Mouse (Mus musculus) forebrain, embryonic 15.5 days (tissue): ENCODE data around the gene Rap1b. TPM values are rescaled to one million over a fixed set of nuclear protein-coding genes. Genes with fewer than 3 reads are reported as not detected.
"Not testable (repeated sequence)": the region's sequence is repeated elsewhere in the genome, so short reads cannot be mapped to it uniquely, and the experiment has no call there.

Experiments
- ATAC-seq: fragments of 200-750 bp; cut with Nextera tagmentation; replicated peaks from 2 replicates; pipeline ENCODE4 v1.8.0; 2017; ENCODE audit warnings: mild to moderate bottlenecking, moderate TSS enrichment, moderate library complexity
- H3K27ac ChIP-seq: fragments of 300-500 bp; sonication (generic); replicated peaks from 2 replicates; pipeline ENCODE4 v1.5.1; 2015; ENCODE audit warnings: mild to moderate bottlenecking, inconsistent platforms
- H3K27me3 ChIP-seq: fragments of 300-500 bp; sonication (generic); 2 replicates; pipeline ENCODE4 v1.6.1; 2015; ENCODE audit warnings: inconsistent platforms
- H3K36me3 ChIP-seq: fragments of 300-500 bp; sonication (generic); 2 replicates; pipeline ENCODE4 v1.6.1; 2015; ENCODE audit warnings: mild to moderate bottlenecking, inconsistent platforms
- H3K4me1 ChIP-seq: fragments of 300-500 bp; sonication (generic); 2 replicates; pipeline ENCODE4 v1.6.1; 2015; ENCODE audit warnings: inconsistent platforms
- H3K4me2 ChIP-seq: fragments of 300-500 bp; sonication (generic); replicated peaks from 2 replicates; pipeline ENCODE4 v1.6.1; 2015; ENCODE audit warnings: mild to moderate bottlenecking, inconsistent platforms
- H3K4me3 ChIP-seq: fragments of 300-500 bp; sonication (generic); 2 replicates; pipeline ENCODE4 v1.5.1; 2015; ENCODE audit warnings: mild to moderate bottlenecking, inconsistent platforms
- H3K9ac ChIP-seq: fragments of 300-500 bp; sonication (generic); replicated peaks from 2 replicates; pipeline ENCODE4 v1.6.1; 2015; ENCODE audit warnings: mild to moderate bottlenecking, inconsistent platforms
- H3K9me3 ChIP-seq: fragments of 300-500 bp; sonication (generic); 2 replicates; pipeline ENCODE4 v1.6.1; 2016; ENCODE audit warnings: inconsistent platforms
- WGBS: fragments of 180-500 bp; shearing (Covaris S2); methylation state at CpG from one replicate; pipeline ENCODE4 v1.1.7; 2015; ENCODE audit warnings: mixed read lengths; 5-methylcytosine and 5-hydroxymethylcytosine counted together
- polyA plus RNA-seq: library from polyadenylated mRNA; unstranded; fragments of >200 nt; fragmentation: Nextera tagmentation; extraction: Ambion mirVana; gene quantifications from 2 replicates; pipeline ENCODE4 v1.2.1, GENCODE M21; 2015

The Rap1b gene
- polyA plus RNA-seq = 132 and 138 TPM in 2 replicates

DNA sequence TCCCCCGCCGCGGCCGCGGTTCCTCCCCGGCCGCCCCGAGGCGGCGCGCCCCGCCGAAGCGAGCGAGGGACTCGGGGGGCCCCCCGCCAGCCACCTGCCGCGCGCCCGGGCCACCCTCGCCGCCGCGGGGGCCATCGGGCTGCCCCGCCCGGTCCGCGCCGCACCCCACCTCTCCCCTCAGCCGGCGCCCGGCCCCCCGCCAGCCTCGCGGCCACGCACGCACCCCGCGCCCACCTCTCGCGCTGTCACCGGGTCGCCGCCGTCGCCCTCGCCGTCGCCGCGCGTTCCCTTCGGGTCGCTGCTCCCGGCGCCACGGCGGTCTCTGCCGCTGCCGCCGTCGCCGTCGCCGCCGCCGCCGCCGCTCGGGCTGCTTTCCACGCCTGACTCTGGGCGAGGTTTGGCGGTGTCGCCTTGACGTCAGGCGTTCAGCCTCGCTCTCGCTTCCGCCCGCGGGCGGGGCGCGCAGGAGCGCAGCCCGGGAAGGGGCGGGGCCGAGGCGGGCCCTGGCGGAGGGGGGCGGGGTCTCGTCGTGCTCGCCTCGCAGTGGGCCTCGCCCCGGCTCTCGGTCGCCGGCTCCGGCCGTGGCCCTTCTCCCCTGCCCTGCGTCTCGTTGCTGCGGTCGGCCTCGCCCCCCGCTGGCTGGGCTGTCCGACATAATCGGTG lies at the start of gene Rap1b:
Rap1b (minus strand) TSS at position 439 of the 663 bp plus-strand sequence.
- Histone ChIP-seq H3K27ac (peak within 1 kb of the TSS; percentile 98), H3K9me3 (no peaks in the 10 kb centered on the region), H3K4me1 (peaks cover 24% of the 10 kb centered on the region), H3K4me2 (peak within 1 kb of the TSS; percentile 65), H3K27me3 (no peaks in the 10 kb centered on the region), H3K36me3 (no peaks in the 10 kb centered on the region), H3K4me3 (peak within 1 kb of the TSS; percentile 85), H3K9ac (peak within 1 kb of the TSS; percentile 88)
- peak; percentile 95 for ATAC-seq
- WGBS = 1% methylated on average over 88 of the region's 112 CpGs

DNA sequence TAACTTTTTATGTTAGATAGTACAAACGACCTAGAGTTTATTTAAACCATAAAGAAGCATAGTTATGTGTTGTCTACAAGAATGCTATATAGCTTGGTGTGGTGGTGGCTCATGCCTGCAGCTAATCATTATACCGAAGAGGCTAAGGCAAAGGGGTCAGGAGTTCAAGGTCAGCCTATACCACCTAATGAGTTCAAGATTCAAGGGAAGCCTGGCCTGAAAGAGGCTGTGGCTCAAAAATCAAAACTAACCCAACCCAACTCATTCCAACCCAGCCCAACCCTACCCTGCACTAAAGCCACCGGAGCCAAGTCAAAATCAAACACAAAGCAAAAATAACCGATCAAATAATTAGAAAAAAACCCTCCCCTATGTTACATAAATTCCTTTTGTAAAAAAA lies 49.4 kb upstream of the Rap1b start:
- Histone ChIP-seq H3K4me2 (no peak overlapping the region), H3K36me3 (no peaks in the 10 kb centered on the region), H3K27me3 (no peaks in the 10 kb centered on the region), H3K4me3 (no peak overlapping the region), H3K9me3 (no peaks in the 10 kb centered on the region), H3K9ac (no peak overlapping the region), H3K27ac (no peak overlapping the region), H3K4me1 (no peaks in the 10 kb centered on the region)
- WGBS = 88% methylated on average over 4 of the region's 4 CpGs
- no peak for ATAC-seq

DNA sequence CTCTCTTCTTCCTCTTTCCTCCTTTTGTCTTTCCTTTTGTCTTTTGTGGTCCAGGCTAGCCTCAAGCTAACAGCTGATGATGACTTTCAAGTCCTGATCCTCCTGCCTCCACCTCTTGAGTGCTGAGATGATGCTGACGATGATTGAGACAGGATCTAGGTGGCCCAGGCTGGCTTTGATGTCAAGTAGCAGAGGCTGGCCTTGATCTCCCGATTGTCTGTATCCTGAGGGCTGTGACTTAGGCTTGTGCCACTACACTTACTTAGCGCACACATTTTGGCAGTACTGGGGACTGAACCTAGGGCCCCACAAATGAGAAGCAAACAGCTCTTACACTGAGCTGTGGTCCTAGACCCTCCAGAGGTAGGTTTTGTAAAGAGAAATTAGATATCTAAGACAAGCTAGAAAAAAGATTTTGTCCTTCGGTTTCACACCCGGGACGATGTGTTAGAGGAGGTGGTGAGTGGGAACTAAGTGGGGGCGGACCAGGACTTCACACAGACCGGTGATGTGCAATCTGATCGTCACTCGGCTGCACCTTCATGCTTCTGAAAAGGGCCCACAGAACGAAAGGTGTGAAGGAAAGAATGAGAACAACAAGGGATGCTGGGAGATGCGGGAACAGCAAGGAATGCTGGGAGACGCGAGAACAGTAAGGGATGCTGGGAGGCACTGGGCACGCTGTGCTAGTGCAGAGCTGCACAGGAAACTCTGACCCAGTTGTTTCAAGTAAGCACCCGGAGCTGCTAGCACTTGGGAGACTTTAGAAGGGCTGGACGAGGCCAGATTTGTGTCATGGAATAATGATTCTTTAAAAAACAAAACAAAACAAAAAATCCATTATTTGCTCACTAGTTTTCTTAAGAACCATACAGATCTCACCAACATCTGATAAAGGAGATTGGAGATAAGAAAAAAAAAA lies 48.5 kb upstream of the Rap1b start:
- Histone ChIP-seq H3K27ac (no peak overlapping the region), H3K4me2 (no peak overlapping the region), H3K36me3 (no peaks in the 10 kb centered on the region), H3K27me3 (no peaks in the 10 kb centered on the region), H3K9me3 (no peaks in the 10 kb centered on the region), H3K4me1 (no peaks in the 10 kb centered on the region), H3K9ac (no peak overlapping the region), H3K4me3 (no peak overlapping the region)
- 93% methylated on average over 17 of the region's 17 CpGs for WGBS
- ATAC-seq = no peak

DNA sequence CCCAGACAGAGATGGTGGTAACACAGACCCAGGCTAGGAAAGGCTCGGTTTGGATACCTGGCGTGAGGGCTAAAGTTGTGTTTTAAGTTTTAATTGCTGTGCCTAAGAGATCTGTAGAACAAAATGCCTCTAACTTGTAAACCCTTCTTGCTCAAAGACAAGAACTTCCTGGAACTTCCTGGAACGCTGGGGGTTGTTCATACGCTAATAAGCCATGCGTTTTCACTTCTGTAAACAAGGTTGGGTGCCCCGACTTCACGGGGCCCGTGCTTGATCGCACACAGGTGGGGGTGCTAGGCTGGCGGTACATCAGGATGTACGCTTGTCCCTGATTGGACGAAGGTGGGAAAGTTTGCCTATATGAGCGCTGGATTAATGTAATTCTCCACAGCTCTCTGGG lies 47.3 kb upstream of the Rap1b start:
- not testable (repeated sequence) for ATAC-seq, H3K27me3 ChIP-seq, H3K4me2 ChIP-seq, H3K4me1 ChIP-seq, H3K4me3 ChIP-seq, H3K36me3 ChIP-seq, H3K9me3 ChIP-seq, H3K27ac ChIP-seq, H3K9ac ChIP-seq
- 63% methylated on average over 13 of the region's 13 CpGs for WGBS

DNA sequence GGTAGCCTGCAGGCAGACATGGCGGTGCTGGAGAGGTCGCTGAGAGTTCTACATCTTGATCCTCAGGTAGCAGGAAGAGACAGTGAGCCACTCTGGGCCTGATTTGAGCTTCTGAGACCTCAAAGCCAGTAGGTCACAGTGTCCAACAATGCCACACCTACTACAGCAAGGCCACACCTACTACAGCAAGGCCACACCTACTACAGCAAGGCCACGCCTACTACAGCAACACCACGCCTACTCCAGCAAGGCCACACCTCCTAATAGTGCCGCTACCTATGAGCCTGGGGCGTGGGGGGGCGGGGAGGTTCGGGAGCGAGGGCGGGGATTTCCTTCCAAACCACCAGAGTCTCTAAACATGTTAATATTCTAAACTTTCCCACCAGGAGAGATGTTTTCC lies 45.5 kb upstream of the Rap1b start:
- ATAC-seq = no peak

DNA sequence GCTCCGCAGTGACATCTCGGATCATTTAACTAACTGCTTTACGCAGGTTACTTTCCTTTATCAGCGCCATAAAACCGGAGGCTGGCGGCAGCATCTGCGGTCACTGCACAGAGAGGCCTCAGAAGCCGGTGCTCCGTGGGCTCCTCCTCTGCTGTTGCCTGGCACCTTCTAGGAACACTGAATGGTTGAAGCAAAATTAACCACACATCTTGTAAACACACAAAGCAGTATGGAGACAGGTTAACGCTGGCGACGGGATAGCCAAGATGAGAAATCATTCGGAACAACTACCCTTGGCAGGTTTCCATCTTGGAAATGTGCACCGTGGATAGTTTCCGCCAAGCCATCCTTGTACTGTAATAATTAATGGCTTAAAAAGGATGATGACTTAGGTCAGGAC lies 43.0 kb upstream of the Rap1b start:
- Histone ChIP-seq H3K4me3 (no peak overlapping the region), H3K36me3 (no peaks in the 10 kb centered on the region), H3K4me1 (no peaks in the 10 kb centered on the region), H3K9me3 (no peaks in the 10 kb centered on the region), H3K9ac (no peak overlapping the region), H3K27me3 (no peaks in the 10 kb centered on the region), H3K27ac (no peak overlapping the region), H3K4me2 (no peak overlapping the region)
- no peak for ATAC-seq
- 75% methylated on average over 15 of the region's 15 CpGs for WGBS

More for the DNA sequence above, 45.5 kb upstream of the Rap1b start:
- Histone ChIP-seq H3K4me2 (no peak overlapping the region), H3K27ac (no peak overlapping the region), H3K4me3 (no peak overlapping the region), H3K4me1 (no peaks in the 10 kb centered on the region), H3K36me3 (no peaks in the 10 kb centered on the region), H3K27me3 (no peaks in the 10 kb centered on the region), H3K9me3 (no peaks in the 10 kb centered on the region), H3K9ac (no peak overlapping the region)
- WGBS = 93% methylated on average over 10 of the region's 10 CpGs

DNA sequence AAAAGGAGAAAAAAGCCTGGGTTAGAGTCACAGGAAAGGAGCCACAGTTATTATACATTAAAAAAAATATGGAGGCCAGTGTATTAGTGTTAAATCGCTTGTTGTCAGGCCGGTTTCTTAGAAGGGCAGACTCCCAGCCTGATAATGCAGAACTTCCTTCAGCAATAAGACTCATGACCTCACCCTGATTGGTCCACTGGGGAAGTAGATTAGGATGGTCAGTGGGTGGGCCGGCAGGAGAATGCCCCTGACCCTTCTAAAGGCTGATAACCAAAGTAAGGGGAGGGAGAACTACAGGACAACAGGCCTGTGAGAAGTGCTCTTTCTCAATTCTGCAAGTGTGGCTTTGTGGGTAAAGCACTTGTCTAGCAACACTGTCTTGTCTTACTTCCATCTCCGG lies 39.5 kb upstream of the Rap1b start:
- H3K27ac ChIP-seq = no peak overlapping the region
- ATAC-seq = no peak
- H3K4me1 ChIP-seq = no peaks in the 10 kb centered on the region
- H3K4me3 ChIP-seq = no peak overlapping the region
- H3K36me3 ChIP-seq = no peaks in the 10 kb centered on the region
- H3K4me2 ChIP-seq = no peak overlapping the region
- WGBS = 62% methylated on average over 4 of the region's 4 CpGs
- H3K9ac ChIP-seq = no peak overlapping the region
- H3K9me3 ChIP-seq = no peaks in the 10 kb centered on the region
- no peaks in the 10 kb centered on the region for H3K27me3 ChIP-seq

DNA sequence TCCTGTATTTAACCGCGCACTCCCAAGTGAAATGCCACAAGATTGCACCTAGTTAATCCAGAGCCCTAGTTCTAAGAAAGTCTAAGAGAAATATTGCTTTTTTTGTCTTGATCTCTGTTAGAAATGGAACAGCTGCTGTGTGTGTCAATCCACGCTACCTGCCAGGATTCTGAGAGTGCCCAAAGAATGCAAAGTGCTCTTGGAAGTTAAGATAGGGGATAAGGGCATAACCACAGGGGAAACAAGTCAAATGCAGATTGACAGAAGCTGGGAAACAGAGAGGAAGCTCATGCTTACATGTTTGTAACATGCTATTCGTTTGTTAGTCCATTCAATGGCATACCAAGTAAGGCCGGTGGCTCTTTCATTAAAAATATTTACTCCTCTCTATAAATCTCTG lies 38.9 kb upstream of the Rap1b start:
- H3K27ac ChIP-seq = no peak overlapping the region
- H3K27me3 ChIP-seq = no peaks in the 10 kb centered on the region
- no peaks in the 10 kb centered on the region for H3K4me1 ChIP-seq
- H3K4me3 ChIP-seq = no peak overlapping the region
- no peak overlapping the region for H3K9ac ChIP-seq
- no peaks in the 10 kb centered on the region for H3K36me3 ChIP-seq
- H3K4me2 ChIP-seq = no peak overlapping the region
- H3K9me3 ChIP-seq = no peaks in the 10 kb centered on the region
- ATAC-seq = no peak
- 87% methylated on average over 5 of the region's 5 CpGs for WGBS

DNA sequence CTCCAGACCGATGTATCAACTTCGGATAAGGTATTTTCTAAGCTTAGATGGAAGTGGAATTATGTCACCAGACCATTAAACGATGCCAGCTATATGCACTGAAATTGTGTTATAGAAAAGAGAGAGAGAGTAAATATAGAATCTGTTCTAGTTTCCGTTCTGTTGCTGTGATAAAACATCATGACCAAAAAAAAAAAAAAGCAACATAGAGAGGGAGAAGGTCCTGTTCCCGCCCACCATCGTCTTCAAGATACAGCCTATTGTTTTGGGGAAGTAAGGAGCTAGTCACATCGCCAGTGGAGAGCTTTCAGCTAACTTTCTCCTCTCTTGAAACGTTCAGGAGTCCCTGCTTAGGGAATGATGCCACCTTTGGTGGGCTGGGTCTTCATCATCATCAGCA lies 37.6 kb upstream of the Rap1b start:
- H3K4me3 ChIP-seq = no peak overlapping the region
- no peaks in the 10 kb centered on the region for H3K9me3 ChIP-seq
- no peak overlapping the region for H3K4me2 ChIP-seq
- 93% methylated on average over 8 of the region's 8 CpGs for WGBS
- H3K27me3 ChIP-seq = no peaks in the 10 kb centered on the region
- no peak for ATAC-seq
- H3K36me3 ChIP-seq = no peaks in the 10 kb centered on the region
- no peaks in the 10 kb centered on the region for H3K4me1 ChIP-seq
- no peak overlapping the region for H3K27ac ChIP-seq
- H3K9ac ChIP-seq = no peak overlapping the region

DNA sequence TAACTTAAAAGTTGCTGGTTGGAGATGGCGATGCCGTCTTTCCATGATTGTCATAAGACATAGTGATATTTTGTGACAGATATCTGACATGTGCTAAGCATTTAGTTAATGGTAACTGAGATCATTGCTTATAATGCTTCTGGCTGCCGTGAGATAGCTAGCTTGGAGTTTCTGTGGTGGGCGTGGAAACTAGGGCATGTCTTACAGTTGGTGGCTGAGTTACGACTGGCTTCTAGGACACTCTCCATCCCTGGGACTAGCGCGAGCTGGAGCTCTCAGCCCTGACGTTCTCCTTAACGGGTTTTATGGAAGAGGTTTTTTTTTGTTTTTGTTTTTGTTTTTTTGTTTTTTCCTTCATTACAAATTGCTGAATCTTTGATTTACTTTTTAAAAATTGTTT lies 32.8 kb upstream of the Rap1b start:
- Histone ChIP-seq H3K4me2 (no peak overlapping the region), H3K4me1 (no peaks in the 10 kb centered on the region), H3K27ac (no peak overlapping the region), H3K4me3 (no peak overlapping the region), H3K9ac (no peak overlapping the region), H3K9me3 (no peaks in the 10 kb centered on the region), H3K27me3 (no peaks in the 10 kb centered on the region), H3K36me3 (no peaks in the 10 kb centered on the region)
- no peak for ATAC-seq
- 92% methylated on average over 9 of the region's 9 CpGs for WGBS

DNA sequence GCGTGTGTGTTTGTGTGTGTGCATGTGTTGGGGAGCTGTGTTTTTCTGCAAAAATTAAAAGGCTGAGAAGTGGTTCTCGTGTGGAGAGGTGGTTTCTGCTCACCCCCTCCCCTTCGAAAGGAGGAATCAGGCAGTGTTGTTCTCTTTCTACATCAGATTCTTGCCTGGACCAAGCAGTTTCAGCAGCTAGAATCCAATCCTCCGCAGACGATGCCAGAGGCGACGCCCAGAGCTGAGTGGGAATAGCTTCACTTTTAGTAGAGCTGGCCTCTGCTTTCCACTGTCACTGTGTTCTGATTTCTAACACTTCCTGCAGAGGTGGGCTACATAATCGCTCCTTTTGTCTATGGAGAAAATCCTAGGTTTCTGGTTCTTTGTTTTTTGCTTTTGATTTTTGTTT lies 31.0 kb upstream of the Rap1b start:
- no peak for ATAC-seq
- Histone ChIP-seq H3K27ac (no peak overlapping the region), H3K9ac (no peak overlapping the region), H3K4me3 (no peak overlapping the region), H3K27me3 (no peaks in the 10 kb centered on the region), H3K4me1 (no peaks in the 10 kb centered on the region), H3K36me3 (no peaks in the 10 kb centered on the region), H3K4me2 (no peak overlapping the region), H3K9me3 (no peaks in the 10 kb centered on the region)
- WGBS = 83% methylated on average over 8 of the region's 8 CpGs

DNA sequence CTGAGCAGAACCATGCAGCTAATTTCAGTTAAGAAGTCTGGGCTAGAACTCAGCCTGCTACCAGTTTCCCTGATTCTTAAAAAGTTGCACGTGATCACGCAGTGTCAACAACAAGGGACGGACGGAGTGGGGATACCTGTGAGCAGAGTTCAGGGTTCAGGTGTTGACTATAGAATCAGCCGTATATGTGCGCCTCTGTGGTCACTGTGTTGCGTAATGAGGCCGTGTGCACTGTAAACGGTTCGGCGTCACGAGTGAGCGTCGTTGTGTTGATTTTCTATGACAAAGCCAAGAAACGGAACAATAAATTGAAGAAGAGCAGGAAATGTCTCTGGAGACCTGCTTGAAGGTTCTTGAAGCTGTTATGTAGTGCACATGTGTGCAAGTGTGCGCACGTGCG lies 30.6 kb upstream of the Rap1b start:
- Histone ChIP-seq H3K27ac (no peak overlapping the region), H3K9me3 (no peaks in the 10 kb centered on the region), H3K36me3 (no peaks in the 10 kb centered on the region), H3K4me1 (no peaks in the 10 kb centered on the region), H3K27me3 (no peaks in the 10 kb centered on the region), H3K4me3 (no peak overlapping the region), H3K9ac (no peak overlapping the region), H3K4me2 (no peak overlapping the region)
- no peak for ATAC-seq
- 94% methylated on average over 18 of the region's 18 CpGs for WGBS
